Mouse (Mus musculus) heart, postnatal 10 days (tissue): ENCODE measurements around the gene Jakmip3. TPM values are rescaled to one million over a fixed set of nuclear protein-coding genes. Genes with fewer than 3 reads are reported as not detected.

Experiments used
- total RNA-seq, 2 experiments: library from RNA; stranded (reverse); gene quantifications; 2 replicates each; pipeline ENCODE4 v1.2.3; 2021

The Jakmip3 gene
- total RNA-seq, 2 experiments from 2014 or later, result 0.19 TPM; not detected in 1

Other genes with a start within 250 kb of the Jakmip3 start
- gene Ppp2r2d, start 94.7 kb upstream of the Jakmip3 start, total RNA-seq, result 10 to 100 TPM; 47.2 to 52.3 TPM
- gene Mapk1ip1, start 94.5 kb upstream of the Jakmip3 start, total RNA-seq, result 10 to 100 TPM; 17.6 to 19.2 TPM
- 100 to 1,000 TPM in 1 of 2 experiments, 10 to 100 TPM in 1; 91.4 to 123 TPM for gene Bnip3, start 31.2 kb upstream of the Jakmip3 start, total RNA-seq
- 1 to 10 TPM; 2.8 to 3.3 TPM for gene Dpysl4, start 145.3 kb downstream of the Jakmip3 start, total RNA-seq